Mouse (Mus musculus) heart, adult 18-20 months (tissue): ENCODE measurements around the gene Eng. TPM values are rescaled to one million over a fixed set of nuclear protein-coding genes. Genes with fewer than 3 reads are reported as not detected.

ENCODE experiments used
- DNase-seq, 2 experiments: peaks; one replicate each; pipeline ENCODE4 v3.0.0; 2021 to 2022; ENCODE audit warnings: mixed read lengths in 1 of 2
- total RNA-seq, 2 experiments: library from RNA; stranded (reverse); gene quantifications; 2 replicates each; pipeline ENCODE4 v1.2.3; 2021

Eng gene
- total RNA-seq, 2 experiments from 2014 or later = 95.1 to 106 TPM

- no peak for DNase-seq
Observed at GRCm38 (mm10) chr2:32680961-32681650, 34.7 kb downstream of the Eng start.

GRCm38 (mm10) chr2:32681754-32682153 is 35.4 kb downstream of the Eng start:
- DNase-seq = no peak

GRCm38 (mm10) chr2:32682721-32683417 is 36.5 kb downstream of the Eng start:
- DNase-seq = peak in 1 of 2 experiments; percentile 32

GRCm38 (mm10) chr2:32683701-32684100 is 37.3 kb downstream of the Eng start:
- no peak for DNase-seq

- DNase-seq = no peak
Observed at GRCm38 (mm10) chr2:32684681-32685428, 38.5 kb downstream of the Eng start.

GRCm38 (mm10) chr2:32685807-32686206 is 39.4 kb downstream of the Eng start:
- no peak for DNase-seq

GRCm38 (mm10) chr2:32686640-32687039 is 40.2 kb downstream of the Eng start:
- DNase-seq = no peak

- no peak for DNase-seq
Observed at GRCm38 (mm10) chr2:32687562-32687961, 41.2 kb downstream of the Eng start.

- DNase-seq = peak; percentile 89 to 92
Observed at GRCm38 (mm10) chr2:32689420-32689819, 43.0 kb downstream of the Eng start.

- DNase-seq = no peak
Observed at GRCm38 (mm10) chr2:32691041-32691440, 44.6 kb downstream of the Eng start.

GRCm38 (mm10) chr2:32692496-32692895 is 46.1 kb downstream of the Eng start:
- no peak for DNase-seq

- no peak for DNase-seq
Observed at GRCm38 (mm10) chr2:32693282-32693681, 46.9 kb downstream of the Eng start.

GRCm38 (mm10) chr2:32693823-32694411 is 47.5 kb downstream of the Eng start:
- DNase-seq = peak; percentile 97

GRCm38 (mm10) chr2:32694691-32695090 is 48.3 kb downstream of the Eng start:
- no peak for DNase-seq

- DNase-seq = no peak
Observed at GRCm38 (mm10) chr2:32699680-32700079, 53.3 kb downstream of the Eng start.

- no peak for DNase-seq
Observed at GRCm38 (mm10) chr2:32700966-32701743, 54.8 kb downstream of the Eng start.

GRCm38 (mm10) chr2:32703046-32703445 is 56.7 kb downstream of the Eng start:
- DNase-seq = no peak

GRCm38 (mm10) chr2:32704021-32704421 is 57.6 kb downstream of the Eng start, which contains the start of gene Fpgs:
Gene Fpgs (minus strand): TSS chr2:32704145.
- DNase-seq = no peak

- no peak for DNase-seq
Observed at GRCm38 (mm10) chr2:32705018-32705417, 58.6 kb downstream of the Eng start.

GRCm38 (mm10) chr2:32706971-32707370 is 60.6 kb downstream of the Eng start:
- DNase-seq = no peak

- DNase-seq = peak in 1 of 2 experiments; percentile 71
Observed at GRCm38 (mm10) chr2:32708643-32709042, 62.2 kb downstream of the Eng start.
